Comparison of ENCODE assay signal across 1 mouse cellular context in genomic region chr7:6285366-6285765, GRCm38 (mm10).
TF ChIP-seq lines count a peak whose summit lies in the region.

No protein-coding gene starts in this region.

TF ChIP-seq in MEL, 35 proteins besides CTCF, POLR2A, EP300 and RAD21 (continued from another document):
- TF ChIP-seq GABPA (IDR thresholded peaks at IDR 0.05; ENCODE audit: low read depth, low read length) (no peak), TAL1 (IDR thresholded peaks at IDR 0.05; ENCODE audit: low read length) (no peak), ZC3H11A (IDR thresholded peaks at IDR 0.05; ENCODE audit: low read depth, low read length) (no peak), BHLHE40 (IDR thresholded peaks at IDR 0.05; ENCODE audit: borderline replicate concordance, low read depth, low read length) (no peak), TCF12 (IDR thresholded peaks at IDR 0.05; ENCODE audit: low read depth, low read length) (no peak), MEF2A (IDR thresholded peaks at IDR 0.05; ENCODE audit: extremely low read depth, insufficient replicate concordance, low read depth, low read length, poor library complexity, severe bottlenecking) (no peak), POLR2AphosphoS5 (IDR thresholded peaks at IDR 0.05; ENCODE audit: borderline replicate concordance, low read depth, low read length) (no peak)
